Mouse (Mus musculus) heart, embryonic 15.5 days (tissue): Measurements from ENCODE around the gene Gsdme. TPM values are rescaled to one million over a fixed set of nuclear protein-coding genes. Genes with fewer than 3 reads are reported as not detected.

Experiments used
- polyA plus RNA-seq: library from polyadenylated mRNA; unstranded; fragments of >200 nt; fragmentation: Nextera tagmentation; extraction: Ambion mirVana; gene quantifications from 2 replicates; pipeline ENCODE4 v1.2.1, GENCODE M21; 2015

The Gsdme gene
- polyA plus RNA-seq, 1 experiment from 2014 or later: 35.3 TPM

Other genes with a start within 250 kb of the Gsdme start
- gene Mpp6, start 153.6 kb downstream of the Gsdme start, polyA plus RNA-seq: 67.7 and 77.5 TPM in 2 replicates
- 15.6 and 15.8 TPM in 2 replicates for gene Osbpl3, start 192.3 kb upstream of the Gsdme start, polyA plus RNA-seq